Mouse (Mus musculus) stomach, postnatal 0 days (tissue): ENCODE data around the gene Serpine2. TPM values are rescaled to one million over a fixed set of nuclear protein-coding genes. Genes with fewer than 3 reads are reported as not detected.

Source experiments
- ATAC-seq: fragments of 200-750 bp; cut with Nextera tagmentation; 2 replicates; pipeline ENCODE4 v1.8.0; 2017; ENCODE audit not compliant: low FRiP score, low TSS enrichment
- DNase-seq: peaks from one replicate; pipeline ENCODE4 v3.0.0-alpha.2; 2016; ENCODE audit warnings: low spot score
- H3K27ac ChIP-seq: fragments of 300-500 bp; sonication (generic); replicated peaks from 2 replicates; pipeline ENCODE4 v1.5.1; 2014; ENCODE audit warnings: mild to moderate bottlenecking, control low read depth
- H3K27me3 ChIP-seq: fragments of 300-500 bp; sonication (generic); 2 replicates; pipeline ENCODE4 v1.6.1; 2014; ENCODE audit warnings: low read length; ENCODE audit not compliant: control insufficient read depth, insufficient read depth
- H3K36me3 ChIP-seq: fragments of 300-500 bp; sonication (generic); 2 replicates; pipeline ENCODE4 v1.6.1; 2014; ENCODE audit warnings: low read length, mixed read lengths; ENCODE audit not compliant: control insufficient read depth, insufficient read depth
- H3K4me1 ChIP-seq: fragments of 300-500 bp; sonication (generic); replicated peaks from 2 replicates; pipeline ENCODE4 v1.6.1; 2014; ENCODE audit warnings: antibody characterized with exemption; ENCODE audit not compliant: control insufficient read depth, insufficient read depth
- H3K4me2 ChIP-seq: fragments of 300-500 bp; sonication (generic); replicated peaks from 2 replicates; pipeline ENCODE4 v1.6.1; 2014; ENCODE audit warnings: low read depth, mild to moderate bottlenecking, control low read depth, moderate library complexity
- H3K4me3 ChIP-seq: fragments of 300-500 bp; sonication (generic); 2 replicates; pipeline ENCODE4 v1.5.1; 2014; ENCODE audit warnings: low read depth, low read length, control low read depth
- H3K9ac ChIP-seq: fragments of 300-500 bp; sonication (generic); 2 replicates; pipeline ENCODE4 v1.6.1; 2014; ENCODE audit warnings: mild to moderate bottlenecking, low read length, control low read depth, mixed read lengths
- H3K9me3 ChIP-seq: fragments of 300-500 bp; sonication (generic); 2 replicates; pipeline ENCODE4 v1.6.1; 2016; ENCODE audit warnings: low read length; ENCODE audit not compliant: control insufficient read depth
- CTCF ChIP-seq: IDR thresholded peaks from 2 replicates; pipeline ENCODE4 v1.5.1; 2016; ENCODE audit warnings: antibody characterized with exemption, low read depth, mild to moderate bottlenecking, moderate library complexity
- EP300 ChIP-seq: optimal IDR thresholded peaks from 2 replicates; pipeline ENCODE3; 2016; ENCODE audit warnings: antibody characterized with exemption
- WGBS: fragments of 180-500 bp; shearing (Covaris S2); extraction: QIAGEN DNeasy Blood & Tissue Kit; methylation state at CpG from one replicate; pipeline ENCODE4 v1.1.7; 2014; 5-methylcytosine and 5-hydroxymethylcytosine counted together
- polyA plus RNA-seq: library from polyadenylated mRNA; unstranded; fragments of >200 nt; fragmentation: Nextera tagmentation; extraction: Ambion mirVana; gene quantifications from 2 replicates; pipeline ENCODE4 v1.2.1, GENCODE M21; 2015

Serpine2 gene
- polyA plus RNA-seq, 1 experiment from 2014 or later, result 45.7 TPM

GRCm38 (mm10) chr1:79856756-79857155 lies 4.2 kb downstream of the Serpine2 start:
- TF ChIP-seq EP300 (no peak), CTCF (no peak)
- ATAC-seq, result no peak
- Histone ChIP-seq H3K9ac (no peak overlapping the region), H3K4me2 (no peak overlapping the region), H3K4me3 (no peak overlapping the region), H3K36me3 (no peaks in the 10 kb centered on the region), H3K4me1 (0 out of 2 replicates have a peak, but pooled peaks cover 4% of the 10 kb centered on the region), H3K9me3 (no peaks in the 10 kb centered on the region), H3K27me3 (no peaks in the 10 kb centered on the region), H3K27ac (no peak overlapping the region)
- 60% methylated on average over 4 of the region's 4 CpGs for WGBS
- DNase-seq, result no peak

- TF ChIP-seq EP300 (no peak), CTCF (no peak)
- H3K4me1 ChIP-seq, result no peaks in the 10 kb centered on the region
- WGBS, result 91% methylated on average over 3 of the region's 3 CpGs
- H3K27me3 ChIP-seq, result no peaks in the 10 kb centered on the region
- H3K36me3 ChIP-seq, result no peaks in the 10 kb centered on the region
- no peak overlapping the region for H3K4me3 ChIP-seq
- H3K27ac ChIP-seq, result no peak overlapping the region
- H3K4me2 ChIP-seq, result no peak overlapping the region
- H3K9ac ChIP-seq, result no peak overlapping the region
- ATAC-seq (no peak), DNase-seq (no peak)
- H3K9me3 ChIP-seq, result no peaks in the 10 kb centered on the region
Measured at GRCm38 (mm10) chr1:79853527-79853926, 7.5 kb downstream of the Serpine2 start.

- WGBS, result 55% methylated on average over 10 of the region's 10 CpGs
- H3K27ac ChIP-seq, result no peak overlapping the region
- ATAC-seq (no peak), DNase-seq (no peak)
- TF ChIP-seq EP300 (no peak), CTCF (no peak)
- no peaks in the 10 kb centered on the region for H3K36me3 ChIP-seq
- no peak overlapping the region for H3K9ac ChIP-seq
- no peak overlapping the region for H3K4me2 ChIP-seq
- H3K4me1 ChIP-seq, result no peaks in the 10 kb centered on the region
- no peaks in the 10 kb centered on the region for H3K27me3 ChIP-seq
- no peaks in the 10 kb centered on the region for H3K9me3 ChIP-seq
- no peak overlapping the region for H3K4me3 ChIP-seq
Measured at GRCm38 (mm10) chr1:79850341-79850740, 10.6 kb downstream of the Serpine2 start.

- Histone ChIP-seq H3K36me3 (no peaks in the 10 kb centered on the region), H3K4me1 (no peaks in the 10 kb centered on the region), H3K4me2 (no peak overlapping the region), H3K9me3 (no peaks in the 10 kb centered on the region), H3K4me3 (no peak overlapping the region), H3K27ac (no peak overlapping the region), H3K27me3 (no peaks in the 10 kb centered on the region), H3K9ac (no peak overlapping the region)
- TF ChIP-seq EP300, result no peak
- TF ChIP-seq CTCF, result no peak
- 66% methylated on average over 3 of the region's 3 CpGs for WGBS
- DNase-seq (no peak), ATAC-seq (no peak)
Measured at GRCm38 (mm10) chr1:79848663-79849062, 12.3 kb downstream of the Serpine2 start.

- H3K4me3 ChIP-seq, result no peak overlapping the region
- TF ChIP-seq CTCF (no peak), EP300 (no peak)
- WGBS, result 86% methylated on average over 2 of the region's 2 CpGs
- H3K27me3 ChIP-seq, result no peaks in the 10 kb centered on the region
- H3K4me2 ChIP-seq, result no peak overlapping the region
- no peaks in the 10 kb centered on the region for H3K9me3 ChIP-seq
- H3K9ac ChIP-seq, result no peak overlapping the region
- DNase-seq, result no peak
- no peaks in the 10 kb centered on the region for H3K4me1 ChIP-seq
- no peaks in the 10 kb centered on the region for H3K36me3 ChIP-seq
- ATAC-seq, result no peak
- no peak overlapping the region for H3K27ac ChIP-seq
Measured at GRCm38 (mm10) chr1:79846891-79847290, 14.1 kb downstream of the Serpine2 start.

- ATAC-seq, result no peak
Measured at GRCm38 (mm10) chr1:79832719-79833404, 28.1 kb downstream of the Serpine2 start.

More at GRCm38 (mm10) chr1:79832719-79833404, 28.1 kb downstream of the Serpine2 start:
- no peaks in the 10 kb centered on the region for H3K27me3 ChIP-seq
- no peak overlapping the region for H3K4me3 ChIP-seq
- no peaks in the 10 kb centered on the region for H3K4me1 ChIP-seq
- no peak for TF ChIP-seq CTCF
- TF ChIP-seq EP300, result no peak
- H3K36me3 ChIP-seq, result no peaks in the 10 kb centered on the region
- H3K27ac ChIP-seq, result no peak overlapping the region
- H3K9me3 ChIP-seq, result no peaks in the 10 kb centered on the region
- H3K9ac ChIP-seq, result no peak overlapping the region
- DNase-seq, result no peak
- WGBS, result 59% methylated on average over 16 of the region's 16 CpGs
- no peak overlapping the region for H3K4me2 ChIP-seq
